Mouse (Mus musculus): ENCODE measurements around the gene Mageb5.
"Not testable (repeated sequence)": the region's sequence is repeated elsewhere in the genome, so short reads cannot be mapped to it uniquely, and the experiment has no call there.

Gene Mageb5

DNA sequence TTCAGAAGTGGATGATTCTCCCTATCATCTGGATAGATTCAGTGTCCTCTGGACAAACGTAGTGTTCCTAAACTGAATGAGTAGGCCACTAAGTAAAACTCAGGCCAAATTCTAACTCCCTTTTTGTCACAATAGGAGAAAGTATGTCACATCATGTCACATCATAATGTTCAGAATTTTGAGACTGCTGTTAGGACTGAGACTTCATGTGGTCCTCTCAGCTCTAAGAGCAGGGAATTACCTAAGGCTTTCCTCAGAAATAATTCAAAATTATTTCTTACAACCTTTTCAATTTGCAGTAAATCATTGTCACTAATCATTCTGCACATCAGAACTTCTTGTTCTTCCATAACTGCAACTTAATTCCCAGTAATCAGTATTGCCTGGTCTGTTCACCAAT is at the start of gene Mageb5:
TSS of gene Mageb5 (minus strand) at position 101 of the 400 bp plus-strand sequence.
- not testable (repeated sequence) for DNase-seq (ENCODE audit: low spot score)

DNA sequence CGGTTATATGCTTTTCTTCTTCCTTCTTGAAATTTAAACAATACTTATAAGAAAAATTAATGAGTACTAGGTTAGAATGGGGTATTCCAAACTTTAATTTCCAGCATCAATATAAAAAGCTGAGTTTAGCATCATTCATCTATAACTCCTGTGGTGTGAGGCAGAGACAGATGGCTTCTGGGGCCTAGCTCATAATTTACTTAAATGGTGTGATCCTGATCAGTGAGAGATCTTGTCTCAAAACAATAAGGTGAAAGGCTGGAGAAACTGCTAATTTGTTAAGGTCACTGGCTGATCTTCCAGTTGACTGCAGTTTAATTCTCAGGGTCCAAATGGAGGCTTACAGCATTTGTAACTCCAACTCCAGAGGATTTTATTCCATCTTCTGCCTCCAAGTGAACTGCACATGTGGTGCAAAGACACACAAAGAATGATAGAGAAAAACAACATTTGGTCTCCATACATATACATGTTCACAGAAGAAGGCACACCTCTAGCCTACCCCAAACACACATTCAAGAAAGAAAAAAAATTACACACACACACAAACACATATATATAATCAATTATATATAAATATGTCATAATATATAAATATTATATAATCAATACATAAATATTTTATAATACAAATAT is 23.1 kb downstream of the Mageb5 start:
- DNase-seq (ENCODE audit: low spot score) = not testable (repeated sequence)
